Mouse (Mus musculus) testis, adult 2 months (tissue): ENCODE measurements around the gene Gramd4. TPM values are rescaled to one million over a fixed set of nuclear protein-coding genes. Genes with fewer than 3 reads are reported as not detected.
A peak's percentile ranks its signal among the peaks of the same experiment; 100 is the strongest.

Experiments used
- H3K27ac ChIP-seq: fragments of 200-500 bp; 2 replicates; pipeline ENCODE4 v1.5.1; 2012; ENCODE audit warnings: low read depth, low read length; ENCODE audit not compliant: control insufficient read depth, insufficient read depth
- H3K27me3 ChIP-seq: fragments of 200-500 bp; 2 replicates; pipeline ENCODE4 v1.6.1; 2012; ENCODE audit warnings: mild to moderate bottlenecking, low read length, moderate library complexity; ENCODE audit not compliant: control insufficient read depth, insufficient read depth
- H3K36me3 ChIP-seq: fragments of 200-500 bp; 2 replicates; pipeline ENCODE4 v1.6.1; 2012; ENCODE audit warnings: mild to moderate bottlenecking, low read length; ENCODE audit not compliant: control insufficient read depth, insufficient read depth
- H3K4me1 ChIP-seq: fragments of 200-500 bp; 2 replicates; pipeline ENCODE4 v1.6.1; 2012; ENCODE audit warnings: low read length; ENCODE audit not compliant: control insufficient read depth, insufficient read depth
- H3K4me3 ChIP-seq: fragments of 200-500 bp; 2 replicates; pipeline ENCODE4 v1.5.1; 2012; ENCODE audit warnings: low read depth, mild to moderate bottlenecking, low read length, moderate library complexity, mixed read lengths; ENCODE audit not compliant: control insufficient read depth
- CTCF ChIP-seq: fragments of 200-500 bp; IDR thresholded peaks from 2 replicates; pipeline ENCODE4 v1.5.1; 2012; ENCODE audit warnings: low read depth, mild to moderate bottlenecking, inconsistent platforms, low read length, moderate library complexity; ENCODE audit not compliant: control insufficient read depth, insufficient read depth, insufficient replicate concordance
- POLR2A ChIP-seq: fragments of 200-500 bp; IDR thresholded peaks from 2 replicates; pipeline ENCODE4 v1.6.1; 2012; ENCODE audit warnings: low read depth, mild to moderate bottlenecking, inconsistent platforms, low read length, moderate library complexity; ENCODE audit not compliant: control insufficient read depth
- polyA plus RNA-seq: library from polyadenylated mRNA; depleted of rRNA; stranded (reverse); fragments of >200 nt; gene quantifications from 2 replicates; pipeline ENCODE4 v1.2.3, GENCODE M21; 2012

The Gramd4 gene
- polyA plus RNA-seq, 1 experiment: 1.6 TPM

GRCm38 (mm10) chr15:86034021-86034523 lies 23.4 kb upstream of the Gramd4 start:
- no peak overlapping the region for H3K27ac ChIP-seq
- H3K4me3 ChIP-seq: peak overlapping the region; percentile 41; the same call in 1 of the 2 replicates
- no peaks in the 10 kb centered on the region for H3K27me3 ChIP-seq
- no peak for TF ChIP-seq CTCF
- no peak for TF ChIP-seq POLR2A
- no peaks in the 10 kb centered on the region for H3K36me3 ChIP-seq
- peaks cover 13% of the 10 kb centered on the region for H3K4me1 ChIP-seq

- Histone ChIP-seq H3K4me3 (no peak overlapping the region), H3K4me1 (peaks cover 13% of the 10 kb centered on the region), H3K36me3 (no peaks in the 10 kb centered on the region), H3K27me3 (no peaks in the 10 kb centered on the region), H3K27ac (no peak overlapping the region)
- TF ChIP-seq CTCF (no peak), POLR2A (no peak)
Observed at GRCm38 (mm10) chr15:86034781-86035360, 22.6 kb upstream of the Gramd4 start.

- Histone ChIP-seq H3K27me3 (no peaks in the 10 kb centered on the region), H3K4me1 (peaks cover 13% of the 10 kb centered on the region), H3K27ac (no peak overlapping the region), H3K36me3 (no peaks in the 10 kb centered on the region), H3K4me3 (no peak overlapping the region)
- no peak for TF ChIP-seq POLR2A
- TF ChIP-seq CTCF: no peak
Observed at GRCm38 (mm10) chr15:86035913-86036312, 21.6 kb upstream of the Gramd4 start.

GRCm38 (mm10) chr15:86038802-86039201 lies 18.7 kb upstream of the Gramd4 start:
- H3K4me3 ChIP-seq: peak overlapping the region; percentile 81
- H3K36me3 ChIP-seq: no peaks in the 10 kb centered on the region
- peak; percentile 93; the same call in 1 of the 2 replicates for TF ChIP-seq CTCF
- TF ChIP-seq POLR2A: no peak
- H3K27me3 ChIP-seq: no peaks in the 10 kb centered on the region
- peaks cover 3% of the 10 kb centered on the region for H3K4me1 ChIP-seq
- H3K27ac ChIP-seq: no peak overlapping the region

GRCm38 (mm10) chr15:86041421-86041820 lies 16.1 kb upstream of the Gramd4 start:
- no peak for TF ChIP-seq CTCF
- TF ChIP-seq POLR2A: no peak

GRCm38 (mm10) chr15:86042364-86042763 lies 15.1 kb upstream of the Gramd4 start:
- Histone ChIP-seq H3K4me3 (no peak overlapping the region), H3K27me3 (no peaks in the 10 kb centered on the region), H3K27ac (no peak overlapping the region), H3K4me1 (no peaks in the 10 kb centered on the region), H3K36me3 (no peaks in the 10 kb centered on the region)
- TF ChIP-seq POLR2A (no peak), CTCF (no peak)

More at GRCm38 (mm10) chr15:86041421-86041820, 16.1 kb upstream of the Gramd4 start:
- Histone ChIP-seq H3K27ac (no peak overlapping the region), H3K4me1 (no peaks in the 10 kb centered on the region), H3K36me3 (no peaks in the 10 kb centered on the region), H3K4me3 (no peak overlapping the region), H3K27me3 (no peaks in the 10 kb centered on the region)

GRCm38 (mm10) chr15:86049510-86049909 lies 8.0 kb upstream of the Gramd4 start:
- TF ChIP-seq POLR2A (no peak), CTCF (no peak)

More at GRCm38 (mm10) chr15:86049510-86049909, 8.0 kb upstream of the Gramd4 start:
- H3K4me3 ChIP-seq: no peak overlapping the region
- H3K36me3 ChIP-seq: no peaks in the 10 kb centered on the region
- no peak overlapping the region for H3K27ac ChIP-seq
- no peaks in the 10 kb centered on the region for H3K27me3 ChIP-seq
- no peaks in the 10 kb centered on the region for H3K4me1 ChIP-seq
